Mouse (Mus musculus): ENCODE data around the gene Zfp414. TPM values are rescaled to one million over a fixed set of nuclear protein-coding genes. Genes with fewer than 3 reads are reported as not detected.
"Not testable (repeated sequence)": the region's sequence is repeated elsewhere in the genome, so short reads cannot be mapped to it uniquely, and the experiment has no call there.

The Zfp414 gene
- polyA plus RNA-seq, 1 experiment from 2014 or later: 97.9 TPM

DNA sequence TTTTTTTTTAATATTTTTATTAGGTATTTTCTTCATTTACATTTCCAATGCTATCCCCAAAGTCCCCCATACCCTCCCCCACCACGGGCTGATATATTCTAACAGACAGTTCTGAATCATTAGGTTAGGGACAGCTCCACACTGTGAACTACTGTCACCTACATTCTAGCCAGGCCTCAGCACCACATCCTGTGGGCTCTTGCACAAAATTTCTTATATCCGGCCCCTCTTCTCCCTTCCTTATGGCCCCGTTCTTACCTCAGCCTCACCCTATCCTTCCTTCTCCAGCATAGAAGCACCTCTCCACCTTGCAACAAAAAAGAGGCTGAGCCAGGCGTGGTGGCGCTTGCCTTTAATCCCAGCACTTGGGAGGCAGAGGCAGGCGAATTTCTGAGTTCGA is 18.3 kb upstream of the Zfp414 start:
- 88% methylated on average over 7 of the region's 7 CpGs for WGBS
- no peak for ATAC-seq
- H3K4me1 ChIP-seq (ENCODE audit: control insufficient read depth, insufficient read depth, low read length): no peaks in the 10 kb centered on the region
- H3K9me3 ChIP-seq (replicated peaks; ENCODE audit: control insufficient read depth, low read length): no peaks in the 10 kb centered on the region
- no peak overlapping the region for H3K4me3 ChIP-seq (ENCODE audit: low read depth, low read length)
- H3K27ac ChIP-seq (ENCODE audit: low read depth, low read length): no peak overlapping the region
- no peak overlapping the region for H3K9ac ChIP-seq (ENCODE audit: low read length)
- H3K36me3 ChIP-seq (ENCODE audit: control insufficient read depth, insufficient read depth, low read length): no peaks in the 10 kb centered on the region
- no peaks in the 10 kb centered on the region for H3K27me3 ChIP-seq (replicated peaks; ENCODE audit: control insufficient read depth, insufficient read depth, low read length)
- no peak for DNase-seq (ENCODE audit: low spot score)
- H3K4me2 ChIP-seq (ENCODE audit: low read length): no peak overlapping the region

DNA sequence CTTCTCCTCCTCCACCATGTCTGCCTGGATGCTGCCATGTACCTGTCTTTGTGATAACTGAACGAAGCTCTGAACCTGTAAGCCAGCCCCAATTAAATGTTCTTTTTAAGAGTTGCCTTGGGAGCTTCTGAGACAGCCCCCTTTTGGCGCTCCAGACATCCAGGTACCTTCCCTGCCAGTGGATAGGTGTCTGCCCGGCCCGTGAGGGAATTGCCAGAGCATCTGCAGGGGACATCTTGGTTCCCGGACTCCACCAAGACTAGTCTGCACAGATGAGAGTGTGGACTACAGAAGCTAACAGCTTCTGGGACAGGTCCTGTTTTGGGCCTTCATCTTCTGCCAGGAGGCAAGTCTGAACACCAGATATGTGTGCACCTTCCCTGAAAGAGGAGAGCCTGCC is 15.2 kb upstream of the Zfp414 start:
- ATAC-seq; DNase-seq (ENCODE audit: low spot score); H3K36me3 ChIP-seq (ENCODE audit: control insufficient read depth, insufficient read depth, low read length); H3K9ac ChIP-seq (ENCODE audit: low read length); H3K4me1 ChIP-seq (ENCODE audit: control insufficient read depth, insufficient read depth, low read length); H3K4me3 ChIP-seq (ENCODE audit: low read depth, low read length); H3K27ac ChIP-seq (ENCODE audit: low read depth, low read length); H3K27me3 ChIP-seq (replicated peaks; ENCODE audit: control insufficient read depth, insufficient read depth, low read length); H3K4me2 ChIP-seq (ENCODE audit: low read length); H3K9me3 ChIP-seq (replicated peaks; ENCODE audit: control insufficient read depth, low read length): not testable (repeated sequence)
- WGBS: 86% methylated on average over 5 of the region's 5 CpGs

DNA sequence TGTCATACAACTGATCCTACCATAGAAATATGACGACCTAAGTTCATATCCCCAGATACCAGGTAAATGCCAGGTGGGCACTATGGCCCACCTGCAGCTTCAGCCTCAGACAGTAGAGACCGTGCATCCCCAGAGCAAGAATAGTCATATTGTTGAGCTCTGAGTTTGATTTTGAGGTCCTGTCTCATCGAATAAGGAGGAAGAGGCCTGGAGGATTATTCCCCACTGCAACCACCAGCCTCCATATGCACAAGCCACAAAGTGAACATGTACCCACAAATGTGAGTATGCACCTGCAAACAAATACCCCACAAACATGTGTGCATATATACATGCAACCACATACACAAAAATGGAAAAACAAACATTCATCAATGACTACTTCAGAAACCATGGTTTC is 1.6 kb upstream of the Zfp414 start:
- H3K27me3 ChIP-seq (replicated peaks; ENCODE audit: control insufficient read depth, insufficient read depth, low read length): no peaks in the 10 kb centered on the region
- WGBS: 89% methylated on average over 3 of the region's 3 CpGs
- no peak overlapping the region for H3K4me2 ChIP-seq (ENCODE audit: low read length)
- no peaks in the 10 kb centered on the region for H3K9me3 ChIP-seq (replicated peaks; ENCODE audit: control insufficient read depth, low read length)
- peaks cover 17% of the 10 kb centered on the region for H3K36me3 ChIP-seq (ENCODE audit: control insufficient read depth, insufficient read depth, low read length)
- H3K27ac ChIP-seq (ENCODE audit: low read depth, low read length): no peak overlapping the region
- ATAC-seq: no peak
- peaks cover 9% of the 10 kb centered on the region for H3K4me1 ChIP-seq (ENCODE audit: control insufficient read depth, insufficient read depth, low read length)
- no peak for DNase-seq (ENCODE audit: low spot score)
- H3K4me3 ChIP-seq (ENCODE audit: low read depth, low read length): no peak overlapping the region
- H3K9ac ChIP-seq (ENCODE audit: low read length): no peak overlapping the region

DNA sequence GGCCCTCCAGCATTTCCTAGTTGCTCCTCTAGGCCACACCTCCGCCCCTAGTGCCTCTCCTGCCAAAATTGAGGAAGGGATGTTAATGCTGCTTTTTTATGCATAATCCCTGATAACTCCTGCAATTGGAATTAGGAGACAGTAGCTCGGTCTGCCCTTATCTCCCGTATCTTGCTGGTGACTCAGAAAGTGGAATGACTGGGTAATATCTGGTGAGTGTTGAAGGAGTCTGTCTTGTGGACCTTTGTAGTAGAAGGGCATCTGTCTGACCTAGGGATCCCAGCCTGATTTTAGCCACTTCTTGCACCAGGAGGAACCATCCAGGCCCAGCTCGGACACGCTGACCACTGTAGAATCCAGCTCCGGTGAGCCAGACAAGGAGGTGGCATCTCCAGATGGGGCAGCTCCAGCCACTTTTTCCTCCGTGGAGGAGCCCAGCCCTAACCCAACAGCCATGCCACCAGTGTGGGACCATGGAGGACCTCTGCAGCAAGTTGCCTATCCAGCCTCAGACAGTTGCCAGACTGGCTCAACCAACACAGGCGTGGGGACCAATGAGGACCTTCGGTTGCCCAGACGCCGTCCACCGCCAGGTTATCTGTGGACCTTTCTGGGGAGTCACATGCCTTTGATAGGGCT is 716 bp downstream of the Zfp414 start:
- H3K9me3 ChIP-seq (replicated peaks; ENCODE audit: control insufficient read depth, low read length): no peaks in the 10 kb centered on the region
- WGBS: 74% methylated on average over 12 of the region's 12 CpGs
- peaks cover 9% of the 10 kb centered on the region for H3K4me1 ChIP-seq (ENCODE audit: control insufficient read depth, insufficient read depth, low read length)
- ATAC-seq (peak; percentile 13; the same call in 1 of the 2 replicates), DNase-seq (ENCODE audit: low spot score) (no peak)
- peak overlapping the region; percentile 53 for H3K4me3 ChIP-seq (ENCODE audit: low read depth, low read length)
- H3K4me2 ChIP-seq (ENCODE audit: low read length): peak overlapping the region; percentile 72
- peaks cover 20% of the 10 kb centered on the region for H3K36me3 ChIP-seq (ENCODE audit: control insufficient read depth, insufficient read depth, low read length)
- H3K9ac ChIP-seq (ENCODE audit: low read length): peak overlapping the region; percentile 74
- H3K27ac ChIP-seq (ENCODE audit: low read depth, low read length): peak overlapping the region; percentile 92
- no peaks in the 10 kb centered on the region for H3K27me3 ChIP-seq (replicated peaks; ENCODE audit: control insufficient read depth, insufficient read depth, low read length)

DNA sequence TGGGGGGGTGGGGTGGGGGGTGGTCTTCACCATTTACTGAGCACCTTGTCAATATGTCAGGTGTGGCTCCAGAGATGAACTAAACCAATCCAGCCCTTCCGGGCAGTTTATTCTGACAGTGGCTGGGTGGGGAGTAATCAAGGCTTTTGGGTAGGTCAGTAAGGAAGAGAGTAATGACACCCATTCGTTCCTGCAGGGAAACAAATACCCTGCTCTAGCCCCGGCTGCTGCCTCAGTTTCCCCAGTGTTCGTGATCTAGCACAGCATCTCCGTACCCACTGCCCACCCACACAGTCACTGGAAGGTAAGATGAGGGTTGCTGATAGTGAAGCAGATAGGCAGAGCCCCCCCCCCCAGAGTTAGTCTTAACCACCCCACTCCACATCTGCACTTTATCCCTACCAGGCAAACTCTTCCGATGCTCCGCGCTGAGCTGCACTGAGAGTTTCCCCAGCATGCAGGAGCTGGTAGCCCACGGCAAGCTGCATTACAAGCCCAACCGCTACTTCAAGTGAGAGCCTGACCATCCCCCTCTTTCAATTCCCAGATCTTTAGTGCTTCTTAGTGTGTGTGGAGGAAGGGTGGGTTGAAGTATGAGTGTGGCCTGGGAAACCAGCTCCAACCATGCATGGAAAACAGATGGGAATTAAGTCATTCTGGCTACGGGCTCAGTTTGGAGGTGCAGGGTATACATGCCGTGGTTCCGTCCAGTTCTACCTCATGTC is 1.4 kb downstream of the Zfp414 start:
- Histone ChIP-seq H3K27me3 (replicated peaks; ENCODE audit: control insufficient read depth, insufficient read depth, low read length) (no peaks in the 10 kb centered on the region), H3K27ac (ENCODE audit: low read depth, low read length) (no peak overlapping the region), H3K36me3 (ENCODE audit: control insufficient read depth, insufficient read depth, low read length) (peaks cover 20% of the 10 kb centered on the region), H3K4me3 (ENCODE audit: low read depth, low read length) (no peak overlapping the region), H3K4me1 (ENCODE audit: control insufficient read depth, insufficient read depth, low read length) (peaks cover 9% of the 10 kb centered on the region), H3K9me3 (replicated peaks; ENCODE audit: control insufficient read depth, low read length) (no peaks in the 10 kb centered on the region), H3K4me2 (ENCODE audit: low read length) (peak overlapping the region; percentile 72; the same call in 1 of the 2 replicates), H3K9ac (ENCODE audit: low read length) (no peak overlapping the region)
- DNase-seq (ENCODE audit: low spot score) (no peak), ATAC-seq (no peak)
- WGBS: 88% methylated on average over 13 of the region's 13 CpGs

DNA sequence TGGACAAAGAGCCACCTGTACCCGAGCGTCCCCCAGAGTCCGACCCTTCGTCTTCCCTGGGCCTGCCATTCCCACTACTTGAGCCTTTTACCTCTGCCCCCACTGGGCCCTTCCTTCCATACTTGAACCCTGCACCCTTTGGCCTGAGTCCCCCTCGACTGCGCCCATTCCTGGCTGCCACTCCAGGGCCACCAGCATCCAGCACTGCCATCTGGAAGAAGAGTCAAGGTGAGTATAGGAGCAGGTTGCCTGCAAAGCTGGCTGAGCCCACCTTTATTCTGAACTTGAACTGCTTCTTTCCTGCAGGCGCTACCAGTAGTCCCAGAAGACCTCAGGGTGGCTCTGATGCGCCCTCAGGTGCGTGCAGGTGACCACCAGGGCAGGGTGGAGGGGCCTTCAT is 2.3 kb downstream of the Zfp414 start:
- Histone ChIP-seq H3K27ac (ENCODE audit: low read depth, low read length) (no peak overlapping the region), H3K4me2 (ENCODE audit: low read length) (no peak overlapping the region), H3K4me3 (ENCODE audit: low read depth, low read length) (no peak overlapping the region), H3K27me3 (replicated peaks; ENCODE audit: control insufficient read depth, insufficient read depth, low read length) (no peaks in the 10 kb centered on the region), H3K4me1 (ENCODE audit: control insufficient read depth, insufficient read depth, low read length) (peaks cover 9% of the 10 kb centered on the region), H3K9ac (ENCODE audit: low read length) (no peak overlapping the region), H3K36me3 (ENCODE audit: control insufficient read depth, insufficient read depth, low read length) (peaks cover 24% of the 10 kb centered on the region), H3K9me3 (replicated peaks; ENCODE audit: control insufficient read depth, low read length) (no peaks in the 10 kb centered on the region)
- no peak for ATAC-seq
- WGBS: 95% methylated on average over 9 of the region's 9 CpGs
- no peak for DNase-seq (ENCODE audit: low spot score)

DNA sequence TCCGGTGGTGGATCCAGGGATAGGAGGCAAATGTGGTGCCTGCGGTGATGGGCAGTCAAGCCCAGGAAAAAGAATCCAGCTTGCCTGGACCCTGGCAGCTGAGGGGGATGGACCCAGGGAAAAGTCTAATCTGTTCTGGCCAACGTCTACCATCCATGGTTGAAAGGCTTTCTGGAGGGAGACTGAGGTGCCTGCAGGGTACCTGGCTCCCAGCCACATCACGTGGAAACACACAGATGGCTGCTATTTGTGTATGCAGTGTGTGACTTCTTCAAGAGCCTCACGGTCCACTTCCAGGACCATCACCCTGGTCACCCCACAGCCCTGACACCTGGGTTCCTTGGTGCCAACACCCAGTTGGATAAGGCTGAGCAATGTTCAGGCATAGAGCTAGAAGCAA is 2.9 kb downstream of the Zfp414 start:
- H3K4me2 ChIP-seq (ENCODE audit: low read length): no peak overlapping the region
- H3K4me3 ChIP-seq (ENCODE audit: low read depth, low read length): no peak overlapping the region
- H3K27me3 ChIP-seq (replicated peaks; ENCODE audit: control insufficient read depth, insufficient read depth, low read length): no peaks in the 10 kb centered on the region
- H3K27ac ChIP-seq (ENCODE audit: low read depth, low read length): no peak overlapping the region
- WGBS: 80% methylated on average over 5 of the region's 5 CpGs
- H3K4me1 ChIP-seq (ENCODE audit: control insufficient read depth, insufficient read depth, low read length): peaks cover 9% of the 10 kb centered on the region
- no peak for DNase-seq (ENCODE audit: low spot score)
- no peak for ATAC-seq
- peaks cover 25% of the 10 kb centered on the region for H3K36me3 ChIP-seq (ENCODE audit: control insufficient read depth, insufficient read depth, low read length)
- H3K9ac ChIP-seq (ENCODE audit: low read length): no peak overlapping the region
- no peaks in the 10 kb centered on the region for H3K9me3 ChIP-seq (replicated peaks; ENCODE audit: control insufficient read depth, low read length)

DNA sequence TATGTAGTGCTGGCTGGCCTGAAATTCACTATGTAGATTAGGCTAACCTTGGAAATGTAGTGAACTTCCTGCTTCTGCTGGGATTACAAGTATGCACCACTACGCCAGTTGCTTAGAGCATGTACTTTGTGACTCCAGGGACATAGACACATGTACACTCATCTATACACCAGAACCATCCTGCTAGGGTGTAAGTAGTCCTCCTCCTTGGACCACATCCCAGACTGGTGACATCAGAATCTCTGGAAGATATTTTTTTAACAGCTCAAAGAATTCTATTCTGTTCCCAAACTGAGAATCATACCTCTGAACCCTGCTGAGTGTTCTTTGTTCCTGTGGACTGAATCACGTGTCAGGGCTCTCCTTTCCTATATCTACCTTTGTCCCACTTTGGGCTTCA is 8.1 kb downstream of the Zfp414 start:
- Histone ChIP-seq H3K27ac (ENCODE audit: low read depth, low read length) (no peak overlapping the region), H3K4me3 (ENCODE audit: low read depth, low read length) (no peak overlapping the region), H3K4me1 (ENCODE audit: control insufficient read depth, insufficient read depth, low read length) (no peaks in the 10 kb centered on the region), H3K4me2 (ENCODE audit: low read length) (no peak overlapping the region), H3K36me3 (ENCODE audit: control insufficient read depth, insufficient read depth, low read length) (peaks cover 21% of the 10 kb centered on the region), H3K9me3 (replicated peaks; ENCODE audit: control insufficient read depth, low read length) (no peaks in the 10 kb centered on the region), H3K27me3 (replicated peaks; ENCODE audit: control insufficient read depth, insufficient read depth, low read length) (no peaks in the 10 kb centered on the region), H3K9ac (ENCODE audit: low read length) (no peak overlapping the region)
- no peak for ATAC-seq
- 81% methylated on average over 2 of the region's 2 CpGs for WGBS
- DNase-seq (ENCODE audit: low spot score): no peak

DNA sequence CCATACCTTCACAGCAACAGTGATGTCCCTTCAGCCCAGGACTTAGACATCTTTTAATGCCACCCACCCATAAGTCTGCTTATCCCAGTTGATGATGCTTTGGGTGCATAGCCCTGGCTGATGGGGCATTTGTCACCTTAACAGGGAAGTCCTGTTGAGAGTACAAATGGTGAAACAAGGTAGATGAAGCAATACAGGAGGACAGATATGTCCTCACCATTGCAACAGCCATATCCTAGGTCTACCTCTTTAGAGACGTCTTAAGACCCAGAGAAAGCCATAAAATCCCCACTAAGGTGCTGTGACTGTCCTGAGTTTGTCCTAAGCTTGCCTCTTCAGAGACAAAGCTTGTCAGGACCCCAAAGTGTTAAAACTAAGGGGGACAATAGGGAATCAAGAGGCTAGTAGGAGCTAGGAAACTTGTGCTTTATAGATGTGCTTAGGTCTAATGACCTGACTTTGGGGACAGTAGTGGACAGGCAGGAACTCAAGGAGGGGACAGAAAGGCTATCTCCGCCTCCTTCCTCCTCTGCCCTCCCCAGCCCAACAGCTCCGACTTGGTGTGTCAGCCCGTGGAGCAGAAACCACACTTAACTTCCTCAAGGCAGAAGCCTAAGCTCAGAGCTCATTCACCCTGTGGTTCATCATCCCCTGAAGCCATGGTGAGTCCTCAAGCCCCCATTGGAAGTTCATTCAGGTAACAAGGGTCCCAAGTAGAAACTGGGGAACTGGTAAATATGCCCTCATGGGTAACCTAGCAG is 8.8 kb downstream of the Zfp414 start, which contains the start of gene Pram1:
TSS of gene Pram1 (plus strand) at position 541 of the 761 bp plus-strand sequence.
- ATAC-seq (no peak), DNase-seq (ENCODE audit: low spot score) (no peak)
- H3K4me3 ChIP-seq (ENCODE audit: low read depth, low read length): no peak within 1 kb of the TSS
- H3K9ac ChIP-seq (ENCODE audit: low read length): no peak within 1 kb of the TSS
- H3K27ac ChIP-seq (ENCODE audit: low read depth, low read length): no peak within 1 kb of the TSS
- peaks cover 26% of the 10 kb centered on the region for H3K36me3 ChIP-seq (ENCODE audit: control insufficient read depth, insufficient read depth, low read length)
- H3K4me2 ChIP-seq (ENCODE audit: low read length): no peak within 1 kb of the TSS
- WGBS: 92% methylated on average over 4 of the region's 4 CpGs
- H3K4me1 ChIP-seq (ENCODE audit: control insufficient read depth, insufficient read depth, low read length): no peaks in the 10 kb centered on the region
- no peaks in the 10 kb centered on the region for H3K27me3 ChIP-seq (replicated peaks; ENCODE audit: control insufficient read depth, insufficient read depth, low read length)
- H3K9me3 ChIP-seq (replicated peaks; ENCODE audit: control insufficient read depth, low read length): no peaks in the 10 kb centered on the region
